In genomic region chr5:105620505-105621116, GRCm38 (mm10) we compare ENCODE assay signal across 9 mouse cellular contexts.
DNase-seq lines count a peak whose midpoint lies in the region; ATAC-seq lines count a peak whose summit lies in the region.
"Had no signal": no experiment of that assay in that cellular context is flagged by ENCODE, and none has a peak within 500 bp of the region (broad histone marks: within the 10 kb centered on the region; RNA-seq: fewer than 3 reads in every experiment).

No protein-coding gene starts in this region.

- no peak for ATAC-seq in heart, embryonic 12.5 days (ENCODE audit: insufficient number of reproducible peaks, low FRiP score)
- ATAC-seq in megakaryocyte-erythroid progenitor cell, adult 5-6 weeks (replicated peaks; ENCODE audit: low FRiP score, low TSS enrichment, poor library complexity, severe bottlenecking): no peak; the same call in 1 of the 2 replicates

- H3K4me3 ChIP-seq in heart, embryonic 12.5 days: no peak overlapping the region
- no peak overlapping the region for H3K4me3 ChIP-seq in brown adipose tissue, adult 24 weeks (ENCODE audit: insufficient read depth, low read depth, low read length)
- H3K4me3 ChIP-seq: embryonic facial prominence, embryonic 15.5 days had no signal

- H3K27ac ChIP-seq in heart, embryonic 12.5 days (ENCODE audit: poor library complexity, severe bottlenecking): no peak overlapping the region
- H3K27ac ChIP-seq in brown adipose tissue, adult 24 weeks (replicated peaks; ENCODE audit: low read depth, low read length): peak overlapping the region; percentile 100
- H3K27ac ChIP-seq: embryonic facial prominence, embryonic 15.5 days had no signal

- H3K9me3 ChIP-seq in heart, embryonic 12.5 days (replicated peaks): 0 out of 2 replicates have a peak, but pooled peaks cover 2% of the 10 kb centered on the region
- H3K9me3 ChIP-seq: embryonic facial prominence, embryonic 15.5 days had no signal

- no peaks in the 10 kb centered on the region for H3K27me3 ChIP-seq in heart, embryonic 12.5 days (replicated peaks)
- H3K27me3 ChIP-seq: embryonic facial prominence, embryonic 15.5 days had no signal

- H3K4me1 ChIP-seq in heart, embryonic 12.5 days (replicated peaks): peaks cover 20% of the 10 kb centered on the region
- H3K4me1 ChIP-seq in brown adipose tissue, adult 24 weeks (ENCODE audit: control insufficient read depth, insufficient read depth, insufficient read length, low read length): peaks cover 49% of the 10 kb centered on the region

- peak; percentile 98 for DNase-seq in heart, adult 11 months
- DNase-seq in heart, postnatal 4 days: peak; percentile 63
- DNase-seq in left cerebral cortex, postnatal 14 days (ENCODE audit: low spot score in 2 of 2): peak; percentile 39 to 61
- no peak for DNase-seq in embryo, embryonic 10.5 days (ENCODE audit: low spot score)
- no peak for DNase-seq in thymus, postnatal 4 days

- H3K36me3 ChIP-seq in heart, embryonic 12.5 days: no peaks in the 10 kb centered on the region
- H3K36me3 ChIP-seq: embryonic facial prominence, embryonic 15.5 days had no signal

- 62% methylated on average over 6 of the region's 6 CpGs for WGBS in heart, embryonic 12.5 days

- H3K4me2 ChIP-seq in heart, embryonic 12.5 days: no peak overlapping the region
- H3K4me2 ChIP-seq: embryonic facial prominence, embryonic 15.5 days had no signal

- no peak overlapping the region for H3K9ac ChIP-seq in heart, embryonic 12.5 days
- H3K9ac ChIP-seq: embryonic facial prominence, embryonic 15.5 days had no signal

- intact Hi-C loops in left cerebral cortex, postnatal 14 days (cut with DNase I): no loop called here

Comparison
In these comparisons a context has a peak if more than half of its experiments do, and no peak if none do; other contexts are left out.
1. DNase-seq: peak in heart, adult 11 months (single experiment), heart, postnatal 4 days (single experiment) and left cerebral cortex, postnatal 14 days (2 of 2); none in embryo, embryonic 10.5 days (single experiment) and thymus, postnatal 4 days (single experiment).